22 mouse cellular contexts compared by ENCODE assay signal in genomic region chr13:20157529-20157928, GRCm38 (mm10).
"Had no signal": no experiment of that assay in that cellular context is flagged by ENCODE, and none has a peak within 500 bp of the region (broad histone marks: within the 10 kb centered on the region; RNA-seq: fewer than 3 reads in every experiment).

No protein-coding gene starts in this region.

- H3K36me3 ChIP-seq: heart, embryonic 13.5 days; heart, embryonic 15.5 days; hindbrain, embryonic 13.5 days; hindbrain, embryonic 15.5 days; kidney, embryonic 15.5 days; limb, embryonic 13.5 days; limb, embryonic 15.5 days; liver, embryonic 12.5 days had no signal

- H3K4me3 ChIP-seq: heart, adult 2 months; heart, embryonic 13.5 days; heart, embryonic 15.5 days; hindbrain, embryonic 13.5 days; hindbrain, embryonic 15.5 days; kidney, embryonic 15.5 days; limb, embryonic 13.5 days; limb, embryonic 15.5 days; liver, embryonic 12.5 days had no signal

- H3K27me3 ChIP-seq: heart, embryonic 13.5 days; heart, embryonic 15.5 days; hindbrain, embryonic 13.5 days; hindbrain, embryonic 15.5 days; kidney, embryonic 15.5 days; limb, embryonic 13.5 days; limb, embryonic 15.5 days had no signal

- H3K4me1 ChIP-seq: heart, embryonic 13.5 days; heart, embryonic 15.5 days; hindbrain, embryonic 15.5 days; limb, embryonic 13.5 days; limb, embryonic 15.5 days had no signal

- DNase-seq: gastrocnemius, postnatal 14 days; gastrocnemius, postnatal 36 days; heart, adult 2 months; heart, postnatal 14 days; heart, postnatal 36 days; kidney, adult 11 months; kidney, adult 2 months; kidney, adult 9 months; kidney, postnatal 14 days; kidney, postnatal 36 days; left cerebral cortex, postnatal 4 days had no signal

- H3K27ac ChIP-seq: heart, adult 2 months; heart, embryonic 13.5 days; heart, embryonic 15.5 days; hindbrain, embryonic 13.5 days; hindbrain, embryonic 15.5 days; hindbrain, postnatal 0 days; kidney, embryonic 15.5 days; kidney, postnatal 0 days; limb, embryonic 13.5 days; limb, embryonic 15.5 days; liver, embryonic 12.5 days; liver, embryonic 14.5 days had no signal
